Mouse (Mus musculus) kidney, postnatal 36 days (tissue): ENCODE measurements around the gene D230025D16Rik.

Experiments used
- DNase-seq, 2 experiments: peaks; one replicate each; pipeline ENCODE4 v3.0.0; 2021 to 2022; ENCODE audit warnings: mixed read lengths in 2 of 2

D230025D16Rik gene

GRCm38 (mm10) chr8:105237442-105238142 lies 12.6 kb downstream of the D230025D16Rik start:
- no peak for DNase-seq

GRCm38 (mm10) chr8:105241016-105241415 lies 16.1 kb downstream of the D230025D16Rik start:
- DNase-seq: no peak

GRCm38 (mm10) chr8:105251954-105252353 lies 27.0 kb downstream of the D230025D16Rik start:
- no peak for DNase-seq

- no peak for DNase-seq
These were observed 28.0 kb downstream of the D230025D16Rik start for GRCm38 (mm10) chr8:105252680-105253537.

GRCm38 (mm10) chr8:105253766-105254151 lies 28.8 kb downstream of the D230025D16Rik start:
- DNase-seq: no peak

- peak; percentile 89 to 97 for DNase-seq
These were observed 29.4 kb downstream of the D230025D16Rik start for GRCm38 (mm10) chr8:105254152-105254965.

- DNase-seq: peak; percentile 45 to 55
These were observed 30.0 kb downstream of the D230025D16Rik start, which contains the start of gene B3gnt9 for GRCm38 (mm10) chr8:105254966-105255350. TSS of gene B3gnt9 (minus strand) at chr8:105255153.

- no peak for DNase-seq
These were observed 32.6 kb downstream of the D230025D16Rik start for GRCm38 (mm10) chr8:105257318-105258114.

GRCm38 (mm10) chr8:105258911-105259720 lies 34.2 kb downstream of the D230025D16Rik start:
- DNase-seq: peak in 1 of 2 experiments; percentile 32

- peak; percentile 58 to 89 for DNase-seq
These were observed 34.9 kb downstream of the D230025D16Rik start for GRCm38 (mm10) chr8:105259721-105260320.

GRCm38 (mm10) chr8:105260371-105261099 lies 35.6 kb downstream of the D230025D16Rik start:
- DNase-seq: no peak

GRCm38 (mm10) chr8:105261326-105261980 lies 36.5 kb downstream of the D230025D16Rik start:
- DNase-seq: no peak

GRCm38 (mm10) chr8:105263244-105263912 lies 38.4 kb downstream of the D230025D16Rik start:
- no peak for DNase-seq

GRCm38 (mm10) chr8:105264024-105264982 lies 39.4 kb downstream of the D230025D16Rik start, which contains the start of the genes Tradd and Fbxl8:
TSS of gene Tradd (minus strand) at chr8:105264609.
TSS of gene Fbxl8 (plus strand) at chr8:105264648.
- DNase-seq: peak; percentile 80 to 91

GRCm38 (mm10) chr8:105265128-105265527 lies 40.2 kb downstream of the D230025D16Rik start:
- peak; percentile 42 to 48 for DNase-seq

GRCm38 (mm10) chr8:105266775-105267174 lies 41.8 kb downstream of the D230025D16Rik start:
- DNase-seq: no peak

GRCm38 (mm10) chr8:105268342-105269074 lies 43.6 kb downstream of the D230025D16Rik start:
- peak in 1 of 2 experiments; percentile 43 for DNase-seq
